Mouse (Mus musculus): Measurements from ENCODE around the gene Snap47. TPM values are rescaled to one million over a fixed set of nuclear protein-coding genes. Genes with fewer than 3 reads are reported as not detected.

Snap47 gene
- polyA plus RNA-seq, 1 experiment from 2014 or later = 142 TPM

DNA sequence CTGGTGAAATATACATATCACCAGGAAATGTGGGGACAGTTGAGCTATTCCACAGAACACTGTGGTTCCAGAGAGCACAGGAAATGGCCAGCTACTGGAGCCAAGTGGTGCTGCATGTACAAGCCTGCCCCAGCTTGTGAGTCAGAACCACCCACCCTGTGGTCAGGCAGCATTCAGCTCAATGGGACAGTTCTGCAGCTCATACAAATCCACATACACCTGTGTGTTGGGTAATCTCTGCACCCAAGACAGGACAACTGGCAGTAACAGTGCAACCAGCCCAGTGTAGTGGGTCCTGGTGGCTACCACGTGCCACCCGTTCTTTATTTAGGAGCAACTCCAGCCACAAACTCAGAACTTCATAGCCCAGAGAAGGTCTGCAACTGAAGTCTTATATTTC lies 29.0 kb downstream of the Snap47 start:
- Histone ChIP-seq H3K9me3 (no peaks in the 10 kb centered on the region), H3K4me1 (replicated peaks) (peaks cover 12% of the 10 kb centered on the region), H3K36me3 (peaks cover 93% of the 10 kb centered on the region), H3K27ac (no peak overlapping the region), H3K9ac (replicated peaks) (no peak overlapping the region), H3K4me3 (replicated peaks) (no peak overlapping the region), H3K27me3 (no peaks in the 10 kb centered on the region), H3K4me2 (no peak overlapping the region)
- ATAC-seq (ENCODE audit: insufficient number of reproducible peaks, insufficient read depth, low FRiP score, low TSS enrichment, low read depth) = no peak
- 90% methylated on average over 2 of the region's 2 CpGs for WGBS

DNA sequence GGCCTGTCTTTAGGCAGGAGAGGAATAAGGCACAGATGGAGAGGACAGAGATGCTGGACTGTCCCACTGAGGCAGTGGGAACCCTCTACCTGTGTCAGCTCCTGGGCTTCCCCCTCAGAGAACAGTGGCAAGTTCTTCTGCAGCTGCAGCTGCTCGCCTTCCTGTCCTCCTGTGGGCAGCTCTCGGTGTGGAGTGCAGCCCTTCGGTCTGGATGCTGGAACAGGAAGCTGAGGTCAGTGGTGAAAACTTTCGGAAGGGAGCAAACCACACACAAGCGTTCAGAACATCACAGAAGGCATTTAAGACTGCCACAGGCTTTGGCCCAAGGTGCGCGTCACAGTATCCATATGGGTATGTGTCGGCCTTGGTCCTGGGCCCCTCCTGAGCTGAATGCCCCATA lies 29.6 kb downstream of the Snap47 start:
- Histone ChIP-seq H3K4me1 (replicated peaks) (peaks cover 12% of the 10 kb centered on the region), H3K4me2 (no peak overlapping the region), H3K9me3 (no peaks in the 10 kb centered on the region), H3K4me3 (replicated peaks) (no peak overlapping the region), H3K9ac (replicated peaks) (no peak overlapping the region), H3K36me3 (peaks cover 93% of the 10 kb centered on the region), H3K27me3 (no peaks in the 10 kb centered on the region), H3K27ac (no peak overlapping the region)
- WGBS = 86% methylated on average over 8 of the region's 8 CpGs
- ATAC-seq (ENCODE audit: insufficient number of reproducible peaks, insufficient read depth, low FRiP score, low TSS enrichment, low read depth) = no peak

- Histone ChIP-seq H3K36me3 (peaks cover 94% of the 10 kb centered on the region), H3K27me3 (no peaks in the 10 kb centered on the region), H3K9me3 (no peaks in the 10 kb centered on the region), H3K4me3 (replicated peaks) (no peak overlapping the region), H3K4me1 (replicated peaks) (peaks cover 7% of the 10 kb centered on the region), H3K4me2 (no peak overlapping the region; the same call in 1 of the 2 replicates), H3K27ac (peak overlapping the region; percentile 41), H3K9ac (replicated peaks) (no peak overlapping the region)
- ATAC-seq (ENCODE audit: insufficient number of reproducible peaks, insufficient read depth, low FRiP score, low TSS enrichment, low read depth) = no peak
- 46% methylated on average over 5 of the region's 5 CpGs for WGBS
Observed at GRCm38 (mm10) chr11:59418708-59419107, 32.3 kb downstream of the Snap47 start.

- no peak overlapping the region for H3K4me2 ChIP-seq
- H3K4me3 ChIP-seq (replicated peaks) = no peak overlapping the region
- no peaks in the 10 kb centered on the region for H3K9me3 ChIP-seq
- peaks cover 78% of the 10 kb centered on the region for H3K36me3 ChIP-seq
- H3K4me1 ChIP-seq (replicated peaks) = peaks cover 17% of the 10 kb centered on the region
- H3K9ac ChIP-seq (replicated peaks) = no peak overlapping the region
- 64% methylated on average over 13 of the region's 13 CpGs for WGBS
- H3K27me3 ChIP-seq = no peaks in the 10 kb centered on the region
- peak; percentile 48; the same call in 1 of the 2 replicates for ATAC-seq (ENCODE audit: insufficient number of reproducible peaks, insufficient read depth, low FRiP score, low TSS enrichment, low read depth)
- H3K27ac ChIP-seq = peak overlapping the region; percentile 47; the same call in 1 of the 2 replicates
Observed at GRCm38 (mm10) chr11:59412999-59413863, 37.8 kb downstream of the Snap47 start.

DNA sequence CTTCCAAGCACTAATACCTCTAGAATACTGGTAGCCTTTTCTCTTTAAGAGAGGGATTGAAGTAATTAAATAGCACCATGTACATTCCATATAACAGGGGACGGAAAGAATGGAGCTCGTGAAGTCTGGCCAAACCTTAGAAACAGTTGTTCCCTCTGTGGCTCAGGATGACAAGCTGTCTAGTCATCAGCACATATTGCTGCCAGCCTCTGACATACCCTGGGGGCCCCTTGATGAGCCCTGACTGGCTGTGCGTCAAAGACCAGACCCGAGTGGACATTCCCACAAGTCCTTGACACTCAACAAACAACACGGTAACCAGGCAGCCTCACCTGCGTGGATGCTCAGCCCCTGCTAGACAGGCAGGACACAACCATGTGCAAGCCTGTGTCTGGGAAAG lies 38.9 kb downstream of the Snap47 start:
- Histone ChIP-seq H3K4me2 (no peak overlapping the region), H3K27ac (0 out of 2 replicates have a peak overlapping the region, but pooled peaks have one; percentile 9), H3K9me3 (no peaks in the 10 kb centered on the region), H3K27me3 (no peaks in the 10 kb centered on the region), H3K4me3 (replicated peaks) (no peak overlapping the region), H3K4me1 (replicated peaks) (peaks cover 17% of the 10 kb centered on the region), H3K36me3 (peaks cover 80% of the 10 kb centered on the region), H3K9ac (replicated peaks) (no peak overlapping the region)
- ATAC-seq (ENCODE audit: insufficient number of reproducible peaks, insufficient read depth, low FRiP score, low TSS enrichment, low read depth) = no peak
- WGBS = 73% methylated on average over 6 of the region's 6 CpGs

DNA sequence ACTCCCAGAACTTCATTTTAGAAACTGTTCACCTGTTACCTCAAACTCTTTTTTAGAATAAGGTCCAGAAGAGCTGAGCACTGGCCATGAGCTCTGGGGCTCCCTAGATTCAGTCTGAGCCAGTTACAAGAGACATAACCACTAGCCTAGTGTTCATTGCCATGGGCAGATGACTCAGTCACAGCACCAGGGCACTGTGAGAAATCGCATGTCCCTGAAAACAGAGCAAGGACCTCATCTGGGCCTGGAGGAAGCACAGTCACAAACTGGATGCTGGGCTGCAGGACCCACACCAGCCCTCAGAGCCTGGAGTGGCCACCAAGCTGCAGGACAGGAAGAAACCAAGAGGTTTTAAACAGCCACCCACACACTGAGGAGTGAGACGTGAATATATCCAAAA lies 40.1 kb downstream of the Snap47 start:
- H3K9ac ChIP-seq (replicated peaks) = no peak overlapping the region
- no peaks in the 10 kb centered on the region for H3K9me3 ChIP-seq
- H3K36me3 ChIP-seq = peaks cover 80% of the 10 kb centered on the region
- WGBS = 83% methylated on average over 2 of the region's 2 CpGs
- H3K27ac ChIP-seq = no peak overlapping the region
- no peaks in the 10 kb centered on the region for H3K27me3 ChIP-seq
- H3K4me3 ChIP-seq (replicated peaks) = no peak overlapping the region
- H3K4me2 ChIP-seq = no peak overlapping the region
- peaks cover 17% of the 10 kb centered on the region for H3K4me1 ChIP-seq (replicated peaks)
- ATAC-seq (ENCODE audit: insufficient number of reproducible peaks, insufficient read depth, low FRiP score, low TSS enrichment, low read depth) = no peak

DNA sequence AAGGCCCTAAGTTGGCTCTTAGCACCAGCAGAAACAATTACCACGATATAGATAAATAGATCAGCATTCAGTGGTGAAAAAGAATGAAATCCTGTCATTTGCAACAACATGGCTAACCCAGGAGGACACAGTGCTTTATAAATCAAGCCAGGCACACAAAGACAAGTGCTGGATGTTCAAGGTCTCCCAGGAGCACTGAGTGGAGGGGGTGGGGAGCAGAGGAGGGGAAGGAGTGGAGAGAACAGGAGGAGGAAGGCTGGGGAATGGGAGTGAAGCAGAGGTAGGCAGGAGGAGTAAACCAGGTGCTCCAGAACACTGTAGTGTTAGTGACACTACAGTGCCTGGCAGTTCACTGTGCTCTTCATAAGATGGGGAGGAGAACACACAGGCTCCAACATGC lies 45.2 kb downstream of the Snap47 start:
- Histone ChIP-seq H3K9me3 (no peaks in the 10 kb centered on the region), H3K36me3 (peaks cover 82% of the 10 kb centered on the region), H3K27me3 (no peaks in the 10 kb centered on the region), H3K4me3 (replicated peaks) (no peak overlapping the region), H3K4me1 (replicated peaks) (peaks cover 4% of the 10 kb centered on the region; the same call in 1 of the 2 replicates), H3K4me2 (no peak overlapping the region), H3K9ac (replicated peaks) (no peak overlapping the region), H3K27ac (no peak overlapping the region)
- WGBS = 95% methylated on average over 1 of the region's 1 CpGs
- no peak for ATAC-seq (ENCODE audit: insufficient number of reproducible peaks, insufficient read depth, low FRiP score, low TSS enrichment, low read depth)

GRCm38 (mm10) chr11:59400876-59401275 lies 50.1 kb downstream of the Snap47 start:
- Histone ChIP-seq H3K4me1 (replicated peaks) (peaks cover 37% of the 10 kb centered on the region), H3K36me3 (peaks cover 34% of the 10 kb centered on the region), H3K9me3 (no peaks in the 10 kb centered on the region), H3K27ac (no peak overlapping the region), H3K9ac (replicated peaks) (no peak overlapping the region), H3K4me2 (no peak overlapping the region), H3K4me3 (replicated peaks) (no peak overlapping the region), H3K27me3 (no peaks in the 10 kb centered on the region)
- 79% methylated on average over 2 of the region's 2 CpGs for WGBS
- ATAC-seq (ENCODE audit: insufficient number of reproducible peaks, insufficient read depth, low FRiP score, low TSS enrichment, low read depth) = no peak

DNA sequence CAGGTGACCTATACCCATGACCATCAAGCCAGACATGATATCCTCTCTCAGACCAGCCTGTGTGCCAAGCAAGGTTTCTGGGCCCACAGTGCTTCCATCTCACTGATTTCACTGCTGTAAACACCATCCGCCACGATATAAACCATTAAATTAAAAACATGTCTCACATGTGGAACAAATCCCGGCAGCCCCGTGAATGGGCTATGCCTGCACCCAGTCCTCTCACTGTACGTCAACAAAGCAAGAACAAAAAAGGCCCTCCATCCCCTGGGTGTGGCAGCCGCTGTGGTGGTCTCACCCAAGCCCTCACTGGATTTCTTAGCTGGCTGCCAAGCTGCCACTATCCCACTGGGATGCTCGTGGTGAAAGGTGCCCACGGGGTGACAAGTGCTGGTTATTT lies 51.2 kb downstream of the Snap47 start:
- H3K9me3 ChIP-seq = no peaks in the 10 kb centered on the region
- H3K4me2 ChIP-seq = no peak overlapping the region
- ATAC-seq (ENCODE audit: insufficient number of reproducible peaks, insufficient read depth, low FRiP score, low TSS enrichment, low read depth) = no peak
- peaks cover 26% of the 10 kb centered on the region for H3K36me3 ChIP-seq
- H3K9ac ChIP-seq (replicated peaks) = no peak overlapping the region
- H3K27me3 ChIP-seq = no peaks in the 10 kb centered on the region
- WGBS = 40% methylated on average over 8 of the region's 8 CpGs
- peak overlapping the region; percentile 86 for H3K27ac ChIP-seq
- H3K4me3 ChIP-seq (replicated peaks) = no peak overlapping the region
- H3K4me1 ChIP-seq (replicated peaks) = peaks cover 37% of the 10 kb centered on the region

- H3K4me1 ChIP-seq (replicated peaks) = peaks cover 54% of the 10 kb centered on the region
- WGBS = 52% methylated on average over 22 of the region's 22 CpGs
Observed at GRCm38 (mm10) chr11:59397536-59398371, 53.2 kb downstream of the Snap47 start.

DNA sequence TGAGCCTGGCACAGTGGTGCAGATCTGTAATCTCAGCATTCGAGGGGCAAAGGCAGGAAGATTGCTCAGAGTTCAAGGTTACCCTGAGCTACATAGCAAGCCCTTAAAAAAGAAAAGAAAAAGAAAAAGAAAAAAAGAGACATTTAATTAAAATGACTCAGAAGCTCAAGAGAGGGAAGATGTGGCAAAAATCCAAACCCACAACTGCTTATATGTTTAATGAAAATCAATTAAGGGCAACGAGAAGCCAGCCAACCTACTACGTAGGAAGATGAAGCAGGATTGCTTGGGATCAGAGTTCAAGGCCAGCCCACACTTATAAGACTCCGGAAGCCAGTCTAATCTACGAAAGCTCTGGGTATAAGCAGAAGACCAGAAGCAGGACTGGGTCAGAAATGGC lies 56.5 kb downstream of the Snap47 start:
- WGBS = 86% methylated on average over 5 of the region's 5 CpGs
- Histone ChIP-seq H3K9me3 (no peaks in the 10 kb centered on the region), H3K27me3 (no peaks in the 10 kb centered on the region), H3K4me2 (no peak overlapping the region), H3K4me3 (replicated peaks) (no peak overlapping the region), H3K4me1 (replicated peaks) (peaks cover 38% of the 10 kb centered on the region), H3K36me3 (no peaks in the 10 kb centered on the region), H3K9ac (replicated peaks) (no peak overlapping the region), H3K27ac (peak overlapping the region; percentile 60)
- ATAC-seq (ENCODE audit: insufficient number of reproducible peaks, insufficient read depth, low FRiP score, low TSS enrichment, low read depth) = no peak

More at GRCm38 (mm10) chr11:59397536-59398371, 53.2 kb downstream of the Snap47 start:
- Histone ChIP-seq H3K27me3 (no peaks in the 10 kb centered on the region), H3K4me3 (replicated peaks) (no peak overlapping the region), H3K36me3 (peaks cover 9% of the 10 kb centered on the region), H3K9me3 (no peaks in the 10 kb centered on the region), H3K27ac (peak overlapping the region; percentile 86), H3K9ac (replicated peaks) (no peak overlapping the region), H3K4me2 (0 out of 2 replicates have a peak overlapping the region, but pooled peaks have one; percentile 5)
- ATAC-seq (ENCODE audit: insufficient number of reproducible peaks, insufficient read depth, low FRiP score, low TSS enrichment, low read depth) = no peak
